Comparison of ENCODE assay signal across 8 mouse cellular contexts in genomic region chr5:131585684-131586331, GRCm38 (mm10).
A peak's percentile ranks its signal among the peaks of the same experiment; 100 is the strongest.
DNase-seq lines count a peak whose midpoint lies in the region; ATAC-seq and TF ChIP-seq lines count a peak whose summit lies in the region.

No protein-coding gene starts in this region.

- ATAC-seq in forebrain, embryonic 16.5 days, result peak; percentile 79
- ATAC-seq in hindbrain, postnatal 0 days, result peak; percentile 87

- H3K4me3 ChIP-seq in forebrain, embryonic 16.5 days (replicated peaks; ENCODE audit: low read length), result peak overlapping the region; percentile 3; the same call in 1 of the 2 replicates
- no peak overlapping the region for H3K4me3 ChIP-seq in hindbrain, postnatal 0 days (ENCODE audit: low read length)
- H3K4me3 ChIP-seq in cerebellum, adult 2 months (replicated peaks; ENCODE audit: insufficient read depth, low read depth, low read length), result no peak overlapping the region

- intact Hi-C loops in left cerebral cortex, postnatal 4 days (cut with DNase I), result no loop called here
- intact Hi-C loops in left cerebral cortex, postnatal 10 days (cut with DNase I), result no loop called here

- peak overlapping the region; percentile 88 for H3K27ac ChIP-seq in forebrain, embryonic 16.5 days (ENCODE audit: low read length)
- H3K27ac ChIP-seq in hindbrain, postnatal 0 days, result peak overlapping the region; percentile 38
- no peak overlapping the region for H3K27ac ChIP-seq in cerebellum, adult 2 months (ENCODE audit: insufficient read depth, low read length)

- no peak for TF ChIP-seq CTCF in hindbrain, postnatal 0 days (IDR thresholded peaks at IDR 0.05; ENCODE audit: low read depth)
- no peak for TF ChIP-seq CTCF in cerebellum, adult 2 months (IDR thresholded peaks at IDR 0.05; ENCODE audit: borderline replicate concordance, insufficient read depth, low read depth, low read length)

- peak overlapping the region; percentile 32 for H3K9ac ChIP-seq in forebrain, embryonic 16.5 days (replicated peaks; ENCODE audit: low read depth, low read length)
- no peak overlapping the region for H3K9ac ChIP-seq in hindbrain, postnatal 0 days (replicated peaks; ENCODE audit: low read length)

- no peak for TF ChIP-seq POLR2A in cerebellum, adult 2 months (IDR thresholded peaks at IDR 0.05; ENCODE audit: borderline replicate concordance, insufficient read depth, low read length)

- no peaks in the 10 kb centered on the region for H3K9me3 ChIP-seq in forebrain, embryonic 16.5 days (ENCODE audit: control insufficient read depth, low read length)
- H3K9me3 ChIP-seq in hindbrain, postnatal 0 days (ENCODE audit: low read length), result no peaks in the 10 kb centered on the region

- H3K4me1 ChIP-seq in forebrain, embryonic 16.5 days (replicated peaks; ENCODE audit: control insufficient read depth, insufficient read depth, low read length), result peaks cover 44% of the 10 kb centered on the region
- H3K4me1 ChIP-seq in hindbrain, postnatal 0 days (ENCODE audit: insufficient read depth, low read length), result peaks cover 22% of the 10 kb centered on the region
- peaks cover 9% of the 10 kb centered on the region for H3K4me1 ChIP-seq in cerebellum, adult 2 months (ENCODE audit: control insufficient read depth, insufficient read depth, low read length)

- no peaks in the 10 kb centered on the region for H3K27me3 ChIP-seq in forebrain, embryonic 16.5 days (replicated peaks; ENCODE audit: control insufficient read depth, insufficient read depth, low read length)
- no peaks in the 10 kb centered on the region for H3K27me3 ChIP-seq in hindbrain, postnatal 0 days (ENCODE audit: insufficient read depth, low read length)
- H3K27me3 ChIP-seq in cerebellum, adult 2 months (ENCODE audit: control insufficient read depth, insufficient read depth, low read length), result no peaks in the 10 kb centered on the region

- DNase-seq in left cerebral cortex, postnatal 4 days, result peak; percentile 86
- no peak for DNase-seq in left cerebral cortex, postnatal 10 days (ENCODE audit: extremely low spot score in 1 of 2, low spot score in 2 of 2)
- DNase-seq in hindbrain, postnatal 0 days (ENCODE audit: low spot score), result peak; percentile 87
- DNase-seq in retina, postnatal 1 day, result peak; percentile 43
- no peak for DNase-seq in cerebellum, adult 2 months
- no peak for DNase-seq in ovary, postnatal 10 days (ENCODE audit: low spot score)
- no peak for DNase-seq in lung, postnatal 25 days (ENCODE audit: low spot score)

- H3K36me3 ChIP-seq in forebrain, embryonic 16.5 days (ENCODE audit: control insufficient read depth, insufficient read depth), result no peaks in the 10 kb centered on the region
- no peaks in the 10 kb centered on the region for H3K36me3 ChIP-seq in hindbrain, postnatal 0 days (ENCODE audit: insufficient read depth, low read length)

- H3K4me2 ChIP-seq in forebrain, embryonic 16.5 days (ENCODE audit: low read length), result peak overlapping the region; percentile 37
- H3K4me2 ChIP-seq in hindbrain, postnatal 0 days (ENCODE audit: low read depth, low read length), result peak overlapping the region; percentile 35

- 5% methylated on average over 26 of the region's 26 CpGs for WGBS in forebrain, embryonic 16.5 days
- WGBS in hindbrain, postnatal 0 days, result 15% methylated on average over 26 of the region's 26 CpGs
- 73% methylated on average over 26 of the region's 26 CpGs for WGBS in cerebellum, adult 2 months

Comparison
In these comparisons a context has a peak if more than half of its experiments do, and no peak if none do; other contexts are left out.
1. DNase-seq: peak in left cerebral cortex, postnatal 4 days (single experiment), hindbrain, postnatal 0 days (single experiment) and retina, postnatal 1 day (single experiment); none in left cerebral cortex, postnatal 10 days (0 of 2), cerebellum, adult 2 months (0 of 2), ovary, postnatal 10 days (single experiment) and lung, postnatal 25 days (single experiment).